Mouse (Mus musculus) midbrain, embryonic 14.5 days (tissue): Measurements from ENCODE around the gene Ints3. TPM values are rescaled to one million over a fixed set of nuclear protein-coding genes. Genes with fewer than 3 reads are reported as not detected.

ENCODE experiments used
- polyA plus RNA-seq: library from polyadenylated mRNA; unstranded; fragments of >200 nt; fragmentation: Nextera tagmentation; extraction: Ambion mirVana; gene quantifications from 2 replicates; pipeline ENCODE4 v1.2.1, GENCODE M21; 2014

Gene Ints3
- polyA plus RNA-seq, 1 experiment from 2014 or later: 35.0 TPM

Other genes with a start within 250 kb of the Ints3 start
- 1,026 and 1,236 TPM in 2 replicates for gene Rps27, start 220.0 kb downstream of the Ints3 start, polyA plus RNA-seq
- 10.7 and 11.7 TPM in 2 replicates for gene Rab13, start 219.9 kb downstream of the Ints3 start, polyA plus RNA-seq
- gene Jtb, start 202.0 kb downstream of the Ints3 start, polyA plus RNA-seq: 102 and 114 TPM in 2 replicates
- 2.1 and 2.7 TPM in 2 replicates for gene Creb3l4, start 190.1 kb downstream of the Ints3 start, polyA plus RNA-seq
- gene Slc39a1, start 185.4 kb downstream of the Ints3 start, polyA plus RNA-seq: 44.0 and 46.6 TPM in 2 replicates
- 11.4 and 12.9 TPM in 2 replicates for gene Crtc2, start 179.5 kb downstream of the Ints3 start, polyA plus RNA-seq
- 7.3 and 7.6 TPM in 2 replicates for gene Dennd4b, start 168.4 kb downstream of the Ints3 start, polyA plus RNA-seq
- 16.0 and 22.9 TPM in 2 replicates for gene Gatad2b, start 140.4 kb downstream of the Ints3 start, polyA plus RNA-seq
- gene Slc27a3, start 43.7 kb downstream of the Ints3 start, polyA plus RNA-seq: 23.6 and 25.0 TPM in 2 replicates
- 0.65 and 2.3 TPM in 2 replicates for gene Npr1, start 32.2 kb upstream of the Ints3 start, polyA plus RNA-seq
- 271 and 282 TPM in 2 replicates for gene Ilf2, start 42.5 kb upstream of the Ints3 start, polyA plus RNA-seq
- 89.7 and 92.8 TPM in 2 replicates for gene Snapin, start 57.4 kb upstream of the Ints3 start, polyA plus RNA-seq
- gene Chtop, start 75.9 kb upstream of the Ints3 start, polyA plus RNA-seq: 135 and 145 TPM in 2 replicates
- 8.2 and 8.3 TPM in 2 replicates for gene S100a1, start 80.8 kb upstream of the Ints3 start, polyA plus RNA-seq
- gene S100a13, start 80.8 kb upstream of the Ints3 start, polyA plus RNA-seq: 5.9 and 8.0 TPM in 2 replicates
- not detected in 2 replicates for gene S100a14, start 93.2 kb upstream of the Ints3 start, polyA plus RNA-seq
- 25.3 and 32.5 TPM in 2 replicates for gene S100a16, start 103.6 kb upstream of the Ints3 start, polyA plus RNA-seq
- not detected in 2 replicates for gene S100a3, start 127.0 kb upstream of the Ints3 start, polyA plus RNA-seq
- gene S100a2, start 156.6 kb upstream of the Ints3 start, polyA plus RNA-seq: not detected in 2 replicates
- gene Gm42674, start 168.3 kb upstream of the Ints3 start, polyA plus RNA-seq: not detected in 2 replicates
- 1.5 TPM in 1 of 2 replicates, not detected in the other for gene S100a4, start 170.1 kb upstream of the Ints3 start, polyA plus RNA-seq
- not detected in 2 replicates for gene S100a5, start 174.9 kb upstream of the Ints3 start, polyA plus RNA-seq
- 4.6 and 32.0 TPM in 2 replicates for gene S100a6, start 179.3 kb upstream of the Ints3 start, polyA plus RNA-seq
- not detected in 2 replicates for gene S100a7a, start 220.4 kb upstream of the Ints3 start, polyA plus RNA-seq
- 2.2 TPM in 1 of 2 replicates, not detected in the other for gene S100a8, start 235.4 kb upstream of the Ints3 start, polyA plus RNA-seq